Mouse (Mus musculus) kidney, adult 2 months (tissue): ENCODE data around the gene Astn1. TPM values are rescaled to one million over a fixed set of nuclear protein-coding genes. Genes with fewer than 3 reads are reported as not detected.

Experiments
- DNase-seq: peaks from one replicate; pipeline ENCODE4 v3.0.0; 2021
- H3K27ac ChIP-seq: fragments of 200-500 bp; 2 replicates; pipeline ENCODE4 v1.5.1; 2012; ENCODE audit warnings: low read depth, low read length, control low read depth, inconsistent platforms; ENCODE audit not compliant: insufficient read depth
- H3K27me3 ChIP-seq: fragments of 200-500 bp; replicated peaks from 2 replicates; pipeline ENCODE4 v1.6.1; 2012; ENCODE audit warnings: mild to moderate bottlenecking, moderate library complexity, low read length, inconsistent platforms; ENCODE audit not compliant: control insufficient read depth, insufficient read depth
- H3K36me3 ChIP-seq: fragments of 200-500 bp; 2 replicates; pipeline ENCODE4 v1.6.1; 2012; ENCODE audit warnings: mild to moderate bottlenecking, moderate library complexity, low read length, inconsistent platforms; ENCODE audit not compliant: control insufficient read depth, insufficient read depth
- H3K4me1 ChIP-seq: fragments of 200-500 bp; 2 replicates; pipeline ENCODE4 v1.6.1; 2011; ENCODE audit warnings: low read length; ENCODE audit not compliant: control insufficient read depth, insufficient read depth
- H3K4me3 ChIP-seq: fragments of 200-500 bp; 2 replicates; pipeline ENCODE4 v1.5.1; 2011; ENCODE audit warnings: mild to moderate bottlenecking, low read depth, low read length, control low read depth; ENCODE audit not compliant: insufficient read depth
- CTCF ChIP-seq: fragments of 200-500 bp; conservative IDR thresholded peaks from 2 replicates; pipeline ENCODE4 v1.5.1; 2011; ENCODE audit warnings: low read depth, mild to moderate bottlenecking, control low read depth, low read length, moderate library complexity, mixed read lengths; ENCODE audit not compliant: insufficient read depth, insufficient read length
- POLR2A ChIP-seq: fragments of 200-500 bp; IDR thresholded peaks from one replicate; pipeline ENCODE4 v1.6.1; 2011; ENCODE audit warnings: low read depth, low read length, control low read depth
- WGBS: fragments of 180-500 bp; shearing (Covaris S2); methylation state at CpG from one replicate; pipeline ENCODE4 v1.1.7; 2018; 5-methylcytosine and 5-hydroxymethylcytosine counted together
- polyA plus RNA-seq: library from polyadenylated mRNA; depleted of rRNA; stranded (reverse); fragments of >200 nt; gene quantifications from 2 replicates; pipeline ENCODE4 v1.2.3, GENCODE M21; 2012

The Astn1 gene
- polyA plus RNA-seq, 1 experiment = 0.84 TPM

DNA sequence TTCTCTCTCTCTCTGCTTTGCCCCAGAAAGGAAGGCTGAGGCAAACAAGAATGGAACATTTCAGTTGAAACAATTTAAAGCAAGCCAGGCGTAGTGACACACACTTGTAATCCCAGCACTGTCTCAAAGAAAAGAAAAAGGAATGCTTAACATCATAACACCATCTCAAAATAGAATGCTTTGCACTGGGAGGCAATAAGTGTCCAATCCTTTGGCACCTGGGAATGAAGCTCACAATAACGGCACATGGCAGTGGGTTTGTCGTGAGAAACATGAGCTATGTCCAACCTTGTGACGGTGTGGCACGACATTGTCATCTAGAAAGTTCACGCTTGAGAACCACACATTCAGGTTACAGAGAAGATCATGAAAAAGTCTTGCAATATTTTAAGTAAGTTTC is 191.3 kb downstream of the Astn1 start:
- DNase-seq = no peak
- no peaks in the 10 kb centered on the region for H3K4me1 ChIP-seq
- TF ChIP-seq POLR2A (no peak), CTCF (no peak)
- H3K4me3 ChIP-seq = no peak overlapping the region
- no peak overlapping the region for H3K27ac ChIP-seq
- H3K27me3 ChIP-seq = no peaks in the 10 kb centered on the region
- H3K36me3 ChIP-seq = no peaks in the 10 kb centered on the region
- 87% methylated on average over 6 of the region's 6 CpGs for WGBS

DNA sequence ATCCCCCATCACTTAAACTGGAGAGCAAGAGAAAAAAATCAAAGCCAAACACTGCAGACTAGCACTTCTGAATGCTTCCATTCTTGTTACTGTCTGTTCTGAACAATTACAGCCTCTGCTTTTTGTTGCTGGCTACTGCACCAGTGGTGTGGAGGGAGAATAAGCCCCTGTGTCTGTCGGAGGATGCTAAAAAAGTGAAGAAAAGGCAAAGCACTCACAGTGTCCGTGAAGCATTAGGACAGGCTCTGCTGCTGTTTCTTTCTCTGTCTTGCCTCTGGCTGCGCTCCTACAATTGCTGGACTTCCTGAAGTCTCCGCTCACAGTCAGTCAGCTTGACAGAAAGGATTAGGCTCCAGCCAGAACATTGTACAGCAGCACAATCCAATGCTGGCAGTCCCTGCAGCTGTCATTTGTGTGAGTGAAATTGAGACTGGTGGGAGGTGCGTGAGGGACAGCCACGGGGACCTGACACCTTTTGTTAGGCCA is 192.0 kb downstream of the Astn1 start:
- 26% methylated on average over 6 of the region's 6 CpGs for WGBS
- no peak for DNase-seq
- no peak for TF ChIP-seq CTCF
- no peak for TF ChIP-seq POLR2A
- Histone ChIP-seq H3K4me1 (no peaks in the 10 kb centered on the region), H3K4me3 (no peak overlapping the region), H3K27ac (no peak overlapping the region), H3K27me3 (no peaks in the 10 kb centered on the region), H3K36me3 (no peaks in the 10 kb centered on the region)

DNA sequence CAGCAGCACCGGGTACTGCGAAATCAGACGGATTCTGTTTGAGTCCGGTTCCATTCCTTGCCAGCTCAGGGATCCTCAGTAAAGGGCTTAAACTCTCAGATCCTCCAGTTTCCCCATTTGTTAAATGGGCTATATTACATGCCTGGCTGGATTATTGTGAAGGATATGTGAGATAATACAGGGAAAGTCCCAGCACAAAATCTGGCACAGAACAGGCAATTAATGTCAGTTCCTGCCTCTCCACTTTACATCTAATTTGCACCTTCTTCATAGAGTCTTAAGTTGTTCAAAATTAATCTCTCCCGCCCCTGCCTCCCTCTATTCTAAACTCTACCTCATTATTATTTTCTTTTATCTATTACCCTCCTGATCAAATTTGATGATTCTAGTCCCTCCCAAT is 211.1 kb downstream of the Astn1 start:
- no peak overlapping the region for H3K27ac ChIP-seq
- no peaks in the 10 kb centered on the region for H3K27me3 ChIP-seq
- no peak for DNase-seq
- TF ChIP-seq CTCF (no peak), POLR2A (no peak)
- H3K4me1 ChIP-seq = no peaks in the 10 kb centered on the region
- H3K4me3 ChIP-seq = no peak overlapping the region
- no peaks in the 10 kb centered on the region for H3K36me3 ChIP-seq
- 91% methylated on average over 5 of the region's 5 CpGs for WGBS

DNA sequence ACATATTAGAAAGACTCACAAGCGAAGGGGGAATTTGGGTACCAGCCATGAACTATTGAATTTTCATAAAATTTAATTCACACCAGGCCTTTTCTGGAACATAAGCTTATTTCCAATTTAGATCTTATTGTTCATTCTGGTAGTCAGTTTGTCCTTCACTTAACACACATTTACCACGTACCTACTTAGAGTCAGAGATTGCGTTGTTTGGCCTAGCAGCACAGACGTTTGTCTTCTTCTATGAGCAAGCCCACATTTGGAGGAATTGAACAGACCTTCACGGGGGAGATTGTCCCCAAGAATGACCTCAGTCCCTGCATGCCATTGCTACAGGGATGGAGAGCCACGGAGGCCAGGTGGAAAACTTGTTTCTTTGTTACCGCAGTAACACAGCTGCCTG is 211.5 kb downstream of the Astn1 start:
- H3K4me1 ChIP-seq = no peaks in the 10 kb centered on the region
- WGBS = 84% methylated on average over 7 of the region's 7 CpGs
- no peaks in the 10 kb centered on the region for H3K36me3 ChIP-seq
- DNase-seq = no peak
- H3K27me3 ChIP-seq = no peaks in the 10 kb centered on the region
- no peak for TF ChIP-seq POLR2A
- no peak for TF ChIP-seq CTCF
- H3K4me3 ChIP-seq = no peak overlapping the region
- H3K27ac ChIP-seq = no peak overlapping the region

DNA sequence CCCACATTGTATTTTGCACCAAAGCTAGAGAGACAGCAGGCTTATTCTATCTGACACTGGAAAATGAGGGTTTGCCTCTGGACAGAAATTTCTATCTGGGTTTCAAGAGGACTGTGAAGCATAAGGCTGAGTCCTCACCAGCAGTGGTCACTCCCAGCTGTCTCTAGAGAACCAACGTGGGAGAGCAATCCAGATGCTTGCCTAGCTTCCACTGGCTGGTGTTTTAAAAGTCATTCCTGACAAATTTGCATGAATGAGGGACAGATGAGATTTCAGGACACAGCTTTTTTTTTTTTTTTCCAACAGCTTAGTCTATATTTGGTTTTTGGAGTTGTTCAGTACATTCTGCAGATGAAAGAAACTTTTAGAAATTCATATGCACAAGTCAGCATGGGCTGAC is 213.9 kb downstream of the Astn1 start:
- Histone ChIP-seq H3K4me1 (no peaks in the 10 kb centered on the region), H3K36me3 (no peaks in the 10 kb centered on the region), H3K27me3 (no peaks in the 10 kb centered on the region), H3K27ac (no peak overlapping the region), H3K4me3 (no peak overlapping the region)
- DNase-seq = no peak
- WGBS = 38% methylated on average over 1 of the region's 1 CpGs
- no peak for TF ChIP-seq CTCF
- no peak for TF ChIP-seq POLR2A

DNA sequence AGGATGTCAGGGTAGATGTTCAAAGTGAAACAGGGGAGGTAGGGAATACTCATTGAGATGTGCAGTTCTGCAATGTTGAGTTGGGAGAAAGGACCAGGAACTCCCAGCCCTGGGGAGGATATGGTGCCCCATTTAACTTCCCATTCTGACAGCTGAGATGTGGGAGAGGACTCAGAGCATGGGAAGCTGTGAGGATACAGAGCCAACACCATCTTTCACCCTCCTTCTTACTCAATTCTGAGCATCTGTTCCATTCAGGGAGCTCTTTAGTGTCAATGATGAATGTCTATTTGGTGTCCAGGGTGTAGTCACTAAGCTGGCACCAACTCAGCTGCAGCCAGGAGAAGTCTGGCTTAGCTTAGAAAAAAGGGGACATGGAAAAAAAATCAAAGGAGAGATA is 219.7 kb downstream of the Astn1 start:
- H3K4me3 ChIP-seq = no peak overlapping the region
- no peak overlapping the region for H3K27ac ChIP-seq
- no peaks in the 10 kb centered on the region for H3K4me1 ChIP-seq
- no peaks in the 10 kb centered on the region for H3K36me3 ChIP-seq
- no peaks in the 10 kb centered on the region for H3K27me3 ChIP-seq
- TF ChIP-seq POLR2A = no peak
- no peak for TF ChIP-seq CTCF
- no peak for DNase-seq

DNA sequence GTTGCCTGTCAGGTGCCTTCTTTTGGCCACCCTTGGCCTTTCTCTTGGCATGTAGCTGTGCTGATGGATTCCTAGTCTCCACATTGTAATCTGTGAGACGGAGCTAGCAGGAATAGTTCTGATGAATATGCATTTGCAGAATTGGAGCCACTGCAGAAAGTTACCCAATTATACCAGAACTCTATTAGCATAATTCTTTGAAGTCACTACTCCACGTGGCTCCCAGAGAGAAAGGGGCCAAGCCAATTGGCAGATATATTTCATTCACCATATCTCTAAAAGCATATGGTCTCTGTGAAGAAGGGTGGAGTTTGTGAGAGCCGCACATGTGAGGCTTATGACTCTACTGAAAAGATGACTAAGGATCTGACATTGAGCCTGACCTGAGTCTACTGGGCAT is 226.8 kb downstream of the Astn1 start:
- no peaks in the 10 kb centered on the region for H3K27me3 ChIP-seq
- DNase-seq = no peak

More for the DNA sequence above, 226.8 kb downstream of the Astn1 start:
- WGBS = 83% methylated on average over 3 of the region's 3 CpGs
- Histone ChIP-seq H3K4me3 (no peak overlapping the region), H3K36me3 (no peaks in the 10 kb centered on the region), H3K27ac (no peak overlapping the region), H3K4me1 (no peaks in the 10 kb centered on the region)
- TF ChIP-seq POLR2A (no peak), CTCF (no peak)
